Mouse (Mus musculus) T-helper 1 cell (primary cell): Measurements from ENCODE around the gene Cdh23.

Experiments used
- in situ Hi-C: fragments of 300-600 bp; cut with MboI, MseI; formaldehyde crosslinking; loops from one replicate; pipeline ENCODE4 v1.15.1; 2025; ENCODE audit warnings: high pct_unique_total_duplicates

Gene Cdh23

DNA sequence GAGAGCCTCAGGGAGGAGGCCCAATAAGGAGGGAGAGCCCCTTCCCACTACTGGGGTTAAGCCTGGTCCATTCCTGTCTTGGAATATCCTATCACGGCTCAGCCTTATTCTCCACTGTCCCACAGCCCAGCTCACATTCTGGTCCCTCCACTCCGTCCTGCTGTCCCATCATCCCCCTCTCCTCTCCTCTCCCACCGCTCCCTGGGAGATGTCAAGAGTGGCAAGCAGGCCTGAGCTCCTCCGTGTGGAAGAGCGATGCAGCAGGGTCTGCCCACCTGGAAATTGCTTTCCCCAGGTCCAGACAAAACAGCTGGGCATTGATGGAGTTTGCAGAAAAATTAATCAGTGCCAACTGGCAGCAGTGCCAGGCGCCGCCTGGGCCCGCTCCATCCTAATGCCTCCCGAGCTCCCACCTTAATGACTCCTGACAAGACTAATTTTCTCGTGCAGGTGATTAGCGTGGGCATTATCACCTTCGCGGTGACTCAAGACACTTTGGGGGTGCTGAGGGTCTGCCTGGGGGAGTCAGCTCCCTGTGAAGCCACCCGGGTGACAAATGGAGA, 52.1 kb downstream of the Cdh23 start:
- in situ Hi-C loops: no loop called here

DNA sequence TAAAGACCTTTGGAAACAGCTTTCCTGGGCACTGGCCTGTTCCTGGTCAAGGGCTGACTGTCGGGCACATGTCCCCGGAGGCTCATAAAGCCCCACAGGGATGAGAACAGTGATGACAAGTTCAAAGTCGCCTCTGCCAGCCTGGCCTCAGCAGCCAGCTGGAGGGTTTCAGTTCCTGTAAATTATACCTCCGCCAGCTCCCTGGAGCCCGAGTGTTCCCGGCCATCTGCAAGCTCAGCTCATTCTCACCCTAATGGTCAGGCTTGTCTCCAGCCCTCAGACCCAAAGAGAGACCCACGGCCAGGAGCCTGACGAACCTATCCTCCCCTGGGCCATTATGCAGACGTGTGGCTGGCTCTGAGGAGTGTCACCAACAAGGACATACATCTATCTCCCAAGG, 57.0 kb downstream of the Cdh23 start:
- in situ Hi-C loops: loop anchor here (5.0 kb wide), 1 partner anchor 703 kb away; no protein-coding TSS in a partner anchor

DNA sequence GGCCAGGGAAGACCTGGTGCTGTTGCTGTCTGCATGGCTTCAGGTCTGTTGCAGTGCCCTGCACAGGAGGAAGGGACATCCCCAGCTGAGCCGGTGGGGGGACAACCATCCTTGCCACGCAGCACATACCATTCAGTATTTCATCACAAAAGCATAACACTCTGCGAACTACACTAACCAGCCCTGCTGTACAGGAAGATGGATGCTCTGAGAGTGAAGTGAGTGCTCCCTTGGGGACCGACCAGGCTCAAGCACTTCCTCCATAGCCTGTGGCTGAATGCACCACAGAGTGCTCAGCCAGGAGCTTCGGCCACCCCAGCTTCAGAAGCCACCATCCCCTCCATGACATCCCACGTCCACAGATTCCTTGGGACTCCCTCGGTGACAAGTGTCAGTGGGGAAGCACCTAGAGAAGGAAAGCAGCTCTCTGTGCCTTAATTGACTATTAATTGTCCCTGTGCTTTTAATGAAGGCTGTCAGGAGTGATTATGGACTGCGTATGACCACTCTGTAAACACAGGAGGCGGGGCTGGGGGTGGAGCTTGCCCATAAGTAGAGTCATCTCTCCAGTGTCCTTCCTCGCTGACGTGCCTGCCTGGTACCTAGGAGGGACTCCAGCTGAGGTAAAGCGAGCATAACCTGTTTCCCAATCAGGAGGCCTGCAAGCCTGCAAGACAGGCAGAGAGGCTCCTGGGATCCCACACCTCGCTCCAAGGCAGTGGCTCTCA, 60.6 kb downstream of the Cdh23 start:
- in situ Hi-C loops: loop anchor here (5.0 kb wide), 1 partner anchor 707 kb away; no protein-coding TSS in a partner anchor

DNA sequence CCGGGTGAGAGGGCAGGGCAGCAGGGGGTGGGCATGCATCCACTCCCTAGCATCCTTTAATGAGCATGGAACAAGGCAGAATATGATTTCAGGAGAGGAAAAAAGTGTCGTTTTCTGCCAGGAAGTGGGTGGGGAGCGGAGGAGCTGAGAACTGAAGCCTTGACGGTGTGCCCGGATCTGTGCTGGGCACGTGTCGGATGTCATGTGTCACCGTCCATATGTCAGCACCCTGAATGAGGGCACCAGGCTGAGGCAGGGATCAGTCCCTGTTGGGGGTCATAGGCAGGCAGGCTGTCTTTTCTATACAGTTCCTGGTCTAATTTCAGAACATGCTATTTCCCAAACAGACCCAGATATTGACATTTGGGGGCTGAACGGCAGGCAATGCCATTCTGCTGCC, 61.9 kb downstream of the Cdh23 start:
- in situ Hi-C loops: no loop called here

DNA sequence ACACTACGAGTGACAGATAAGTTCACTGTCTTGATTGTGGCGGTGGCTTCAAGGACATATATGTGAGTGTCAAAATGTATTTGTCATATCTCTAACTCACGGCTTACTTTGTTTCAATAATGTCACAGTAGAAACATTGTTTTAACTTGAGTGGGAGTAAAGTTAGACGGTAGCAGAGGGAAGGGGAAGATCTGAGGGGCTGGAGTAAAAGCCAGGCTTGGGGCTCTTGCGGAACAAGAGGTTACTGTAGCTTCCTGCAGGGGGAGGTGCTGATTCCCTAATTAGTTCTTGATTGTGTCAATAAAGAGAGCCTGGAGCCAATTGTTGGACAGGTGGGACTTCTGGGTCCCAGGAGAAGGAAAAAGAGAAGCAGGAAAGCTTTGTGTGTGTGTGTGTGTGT, 70.2 kb downstream of the Cdh23 start:
- in situ Hi-C loops: no loop called here

DNA sequence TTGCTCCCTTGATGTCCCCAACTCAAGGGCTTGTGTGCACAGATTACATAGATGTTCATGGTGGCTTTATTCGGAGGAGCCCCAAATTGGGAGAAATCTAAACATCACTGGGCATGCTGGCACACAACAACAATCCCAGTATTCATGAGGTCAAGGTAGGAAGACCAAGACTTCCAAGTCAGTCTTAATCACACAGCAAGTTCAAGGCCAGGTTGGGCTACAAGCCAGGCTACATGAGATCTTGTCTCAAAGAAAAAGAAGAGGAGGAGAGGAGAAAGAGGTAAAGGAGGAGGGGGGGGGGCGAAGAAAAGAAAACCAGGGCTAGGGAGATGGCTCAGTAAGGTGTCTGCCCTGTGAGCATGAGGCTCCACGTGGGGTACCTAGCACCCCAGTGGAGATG, 70.8 kb downstream of the Cdh23 start:
- in situ Hi-C loops: no loop called here

DNA sequence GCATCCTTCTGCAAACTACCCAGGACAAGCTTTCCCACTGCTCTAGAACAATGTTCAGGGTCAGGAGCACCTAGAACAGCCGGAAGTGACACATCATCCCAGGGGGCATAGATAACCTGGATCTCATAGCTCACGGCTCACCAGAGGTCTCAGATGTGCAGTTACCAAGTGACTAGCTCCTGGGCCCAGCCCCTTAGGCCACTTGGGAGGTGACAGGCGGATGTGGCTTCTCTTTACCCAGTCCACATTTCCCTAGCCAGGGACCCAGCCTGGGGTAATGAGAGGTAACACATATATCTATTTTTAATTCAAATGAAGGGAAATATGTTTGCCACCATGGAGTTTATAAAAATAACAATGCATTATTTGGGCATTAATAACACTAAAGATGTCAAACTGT, 71.3 kb downstream of the Cdh23 start:
- in situ Hi-C loops: loop anchor here (25.0 kb wide), 1 partner anchor 313 kb away; no protein-coding TSS in a partner anchor

DNA sequence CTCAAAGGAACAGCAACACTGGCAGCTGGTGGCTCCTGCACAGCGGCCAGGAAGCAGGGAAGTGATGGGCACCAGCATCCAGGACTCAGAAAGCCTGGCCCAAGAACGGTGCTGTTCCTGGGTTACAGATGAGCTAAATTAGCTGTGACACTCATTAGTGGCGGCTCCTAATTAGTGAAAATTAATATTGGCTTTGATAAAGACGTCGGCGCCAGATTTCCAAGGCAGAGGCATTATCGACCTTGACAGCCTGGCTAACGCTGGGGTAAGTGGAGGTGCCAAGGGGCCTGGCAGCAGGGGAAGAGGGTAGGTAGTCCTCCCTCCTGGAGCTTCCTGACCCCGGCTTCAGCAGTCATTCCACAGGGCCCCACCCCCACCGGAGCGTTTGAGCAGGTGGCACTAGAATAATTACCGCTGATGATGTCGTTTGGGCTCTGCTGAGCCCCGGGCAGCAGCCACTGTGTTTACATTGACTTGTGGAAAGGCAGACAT, 72.0 kb downstream of the Cdh23 start:
- in situ Hi-C loops: loop anchor here (25.0 kb wide), 1 partner anchor 312 kb away; no protein-coding TSS in a partner anchor

DNA sequence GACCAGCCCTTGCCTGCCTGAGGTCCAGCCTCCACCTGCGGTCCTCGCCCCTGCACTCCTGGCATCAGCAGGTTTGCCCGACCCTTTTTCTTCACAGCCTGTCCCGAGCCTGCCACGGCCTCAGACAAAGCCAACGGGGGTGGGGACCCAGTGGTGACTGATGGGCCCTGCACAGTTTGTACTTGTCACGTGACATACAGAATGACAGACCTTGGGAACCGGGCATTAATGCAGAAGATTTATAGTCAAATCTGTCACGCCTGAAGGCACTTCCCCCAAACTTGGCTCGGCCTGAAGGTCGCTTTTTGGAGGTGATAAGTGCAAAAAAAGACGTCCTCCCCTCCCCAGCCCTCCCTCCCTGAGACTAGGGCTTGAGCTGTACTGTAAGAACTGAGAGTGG, 73.5 kb downstream of the Cdh23 start:
- in situ Hi-C loops: loop anchor here (25.0 kb wide), 1 partner anchor 311 kb away; no protein-coding TSS in a partner anchor

DNA sequence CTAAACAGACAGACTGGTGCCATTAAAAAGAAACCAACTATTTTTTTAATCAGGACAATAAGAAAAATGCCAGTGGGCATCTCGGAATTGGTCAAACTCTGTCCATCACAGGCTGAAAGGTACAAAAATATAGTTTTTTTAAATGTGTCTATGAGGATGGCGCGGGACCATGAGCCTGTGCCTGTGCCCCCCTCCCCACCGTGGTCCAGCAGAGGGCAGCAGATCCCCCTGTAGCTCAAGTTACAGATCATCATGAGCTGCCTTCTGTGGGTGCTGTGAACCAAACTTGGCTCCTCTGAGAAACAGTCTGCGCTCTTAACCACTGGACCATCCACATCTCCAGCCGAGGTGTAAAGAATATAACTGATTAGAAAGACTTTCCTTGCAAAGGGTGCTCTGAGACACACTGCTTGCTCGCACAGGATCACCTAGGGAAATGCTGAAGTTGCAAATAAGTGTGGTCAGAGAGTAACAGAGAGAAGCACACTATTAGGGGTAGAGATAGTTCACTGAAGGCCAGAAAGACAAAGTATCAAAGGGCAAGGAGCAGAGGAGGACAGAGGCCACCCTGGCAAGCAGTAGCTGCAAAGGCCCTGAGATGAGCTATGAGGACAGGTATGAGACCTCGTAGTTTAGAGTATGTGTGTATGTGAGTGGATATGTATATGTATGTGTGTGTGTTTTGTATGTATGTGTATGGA, 74.7 kb downstream of the Cdh23 start:
- in situ Hi-C loops: loop anchor here (25.0 kb wide), 1 partner anchor 309 kb away; no protein-coding TSS in a partner anchor

DNA sequence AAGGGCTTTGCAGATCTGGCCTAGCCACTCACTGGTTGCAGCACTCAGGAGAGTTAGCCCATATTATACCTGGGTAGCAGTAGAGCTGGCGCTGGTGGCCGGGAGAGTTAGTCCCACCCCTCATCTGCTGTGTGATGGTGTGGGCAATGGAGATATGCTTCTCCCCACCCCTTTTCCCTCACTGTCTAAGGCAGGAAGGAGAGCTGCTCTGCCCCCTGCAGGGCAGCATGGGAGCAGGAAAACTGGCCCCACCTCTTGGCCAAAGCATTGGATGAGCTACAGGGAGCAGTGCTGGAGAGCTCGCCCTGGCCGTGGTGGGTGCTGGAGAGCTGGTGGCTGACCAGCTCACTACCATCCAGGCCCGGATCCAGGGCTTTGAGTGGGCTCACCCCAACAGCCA, 80.4 kb downstream of the Cdh23 start:
- in situ Hi-C loops: loop anchor here (25.0 kb wide), 1 partner anchor 304 kb away; no protein-coding TSS in a partner anchor

DNA sequence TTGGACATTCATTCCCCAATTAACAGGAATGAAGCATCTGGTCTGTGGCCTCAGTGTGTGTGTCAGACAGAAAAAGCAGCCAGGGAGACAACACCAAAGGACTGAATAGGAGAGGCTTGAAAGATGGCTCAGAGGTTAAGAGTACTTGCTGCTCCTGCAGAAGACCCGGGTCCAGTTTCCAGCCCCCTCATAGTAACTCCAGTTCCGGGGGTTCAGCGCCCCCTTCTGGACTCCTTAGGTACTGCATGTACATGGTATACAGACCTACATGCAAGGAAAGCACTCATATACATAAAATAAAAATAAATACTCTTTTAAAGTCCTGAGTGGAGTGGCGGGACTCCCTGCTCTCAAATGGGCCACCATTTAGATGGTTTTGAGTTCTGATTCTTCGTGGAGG, 83.4 kb downstream of the Cdh23 start:
- in situ Hi-C loops: loop anchor here (25.0 kb wide), 1 partner anchor 301 kb away; no protein-coding TSS in a partner anchor

DNA sequence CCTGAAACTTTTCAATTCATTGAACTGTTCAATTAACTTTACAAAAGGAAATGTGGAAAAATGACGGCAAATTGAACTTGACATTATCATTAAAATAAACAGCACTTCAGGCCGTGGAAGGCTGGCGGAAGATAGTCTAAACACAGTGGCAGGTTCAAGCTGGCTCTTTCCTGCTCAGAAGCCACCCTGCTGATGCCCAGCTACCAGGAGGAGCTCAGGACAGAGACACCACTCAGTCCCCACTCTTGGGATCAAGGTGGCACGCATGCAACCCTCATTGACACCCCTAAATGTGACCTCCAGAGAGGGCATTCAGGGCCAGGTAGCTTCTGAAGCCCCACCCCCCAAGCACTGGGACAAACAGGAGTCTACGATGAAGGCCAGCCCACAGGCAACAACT, 89.1 kb downstream of the Cdh23 start:
- in situ Hi-C loops: loop anchor here (25.0 kb wide), 1 partner anchor 295 kb away; no protein-coding TSS in a partner anchor

DNA sequence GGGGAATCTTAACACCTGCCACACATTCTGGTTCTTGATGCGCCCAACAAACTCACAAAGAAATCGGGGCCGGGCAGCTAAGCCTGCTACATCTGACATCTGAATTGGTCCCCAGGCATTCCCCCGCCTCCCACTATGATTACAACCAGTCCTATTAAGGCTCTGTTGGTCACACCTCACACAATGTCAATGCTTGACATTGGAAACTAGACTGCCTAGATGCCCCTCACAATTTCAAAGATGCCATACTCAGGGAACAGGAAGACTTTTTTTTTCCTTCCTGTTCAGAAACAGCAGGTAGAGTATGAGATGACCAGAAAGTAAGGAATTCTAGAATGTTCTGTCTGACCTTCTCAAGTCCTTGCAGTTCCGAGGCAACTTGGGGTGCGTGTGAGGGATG, 89.6 kb downstream of the Cdh23 start:
- in situ Hi-C loops: loop anchor here (25.0 kb wide), 1 partner anchor 294 kb away; no protein-coding TSS in a partner anchor

DNA sequence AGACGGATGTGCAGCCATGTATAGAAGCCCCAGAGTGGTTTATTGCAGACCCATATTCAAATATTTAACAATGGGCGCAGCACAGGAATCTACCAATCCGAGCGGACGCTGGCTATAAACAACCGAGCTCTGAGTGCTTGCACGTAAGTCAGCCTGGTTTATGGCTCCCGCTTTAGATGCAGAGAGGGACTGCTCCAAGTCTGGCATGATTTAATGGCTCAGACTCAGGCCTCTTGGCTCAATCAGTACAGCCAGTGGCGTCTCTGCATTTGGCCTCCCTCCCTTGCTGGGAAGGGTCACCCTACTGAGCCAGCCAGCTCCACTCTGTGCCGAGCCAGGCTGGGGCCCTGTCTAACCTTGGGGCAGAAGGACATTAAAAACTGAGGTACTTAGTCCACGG, 94.1 kb downstream of the Cdh23 start:
- in situ Hi-C loops: loop anchor here (25.0 kb wide), 1 partner anchor 290 kb away; no protein-coding TSS in a partner anchor

DNA sequence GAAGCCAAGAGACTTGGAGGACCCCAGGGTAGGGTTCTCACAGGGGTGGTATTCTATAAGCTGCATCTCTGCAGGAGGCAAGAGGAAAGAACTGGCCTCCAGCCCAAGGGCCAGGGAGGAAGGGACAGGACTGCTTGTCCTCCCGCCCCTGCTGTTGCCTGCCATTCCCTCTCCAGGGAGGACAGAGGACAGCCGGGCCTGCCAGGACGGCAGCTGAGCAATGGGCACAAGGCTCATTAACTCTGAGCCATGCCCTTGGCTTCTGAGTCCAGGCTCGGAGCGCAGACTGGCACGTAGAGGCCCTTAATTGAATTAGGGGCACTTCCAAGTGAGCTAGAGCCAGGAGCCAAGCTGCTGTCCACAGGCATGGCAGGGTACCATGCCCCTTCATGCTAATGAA, 101.1 kb downstream of the Cdh23 start:
- in situ Hi-C loops: no loop called here

DNA sequence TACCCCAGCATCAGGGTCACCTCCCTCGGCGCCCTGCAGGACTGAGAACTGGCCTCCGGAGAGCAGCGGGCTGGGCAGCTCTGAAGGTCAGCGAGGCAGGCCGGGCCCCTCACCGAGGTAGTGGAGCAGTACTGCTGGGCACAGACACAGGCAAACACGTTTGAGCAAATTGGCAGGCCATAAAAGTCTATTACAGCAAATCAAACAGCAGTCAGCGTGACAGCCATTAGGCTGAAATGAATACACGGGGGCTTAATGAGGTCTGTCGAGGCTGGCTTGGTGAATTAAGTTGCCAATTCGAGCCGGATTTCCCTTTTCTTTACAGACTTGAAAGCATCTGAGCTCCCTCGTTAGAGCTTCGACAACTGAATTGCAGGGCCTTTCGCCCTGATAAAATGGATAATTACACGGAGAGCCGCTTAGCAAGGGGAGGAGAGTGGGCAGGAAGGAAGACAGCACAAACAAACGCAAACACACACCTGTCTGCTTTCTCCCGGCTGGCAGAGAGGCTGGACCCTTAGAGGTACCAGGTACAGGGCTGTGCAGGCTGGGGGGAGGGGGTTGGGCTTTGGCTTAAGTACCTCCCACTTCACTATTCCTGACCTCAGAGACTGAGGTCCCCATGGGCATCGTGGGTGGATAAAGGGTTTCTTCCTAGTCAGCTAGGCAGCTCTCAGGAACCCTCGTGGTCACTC, 103.3 kb downstream of the Cdh23 start:
- in situ Hi-C loops: no loop called here

DNA sequence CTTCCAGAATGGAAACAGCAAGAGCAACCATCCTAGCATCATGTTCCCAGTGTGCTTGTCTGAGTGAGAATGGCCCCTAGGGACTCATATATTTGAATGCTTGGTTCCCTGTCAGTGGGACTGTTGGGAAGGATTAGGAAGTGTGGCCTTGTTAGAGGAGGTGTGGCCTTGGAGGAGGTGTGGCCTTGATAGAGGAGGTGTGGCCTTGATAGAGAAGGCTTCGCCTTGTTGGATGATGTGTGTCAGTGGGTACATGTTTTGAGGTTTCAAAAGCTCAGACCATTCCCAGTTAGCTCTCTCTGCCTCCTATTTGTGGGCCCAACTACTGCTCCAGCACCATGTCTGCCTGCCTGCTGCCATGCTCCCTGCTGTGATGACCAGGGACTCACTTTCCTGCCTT, 105.0 kb downstream of the Cdh23 start:
- in situ Hi-C loops: no loop called here

DNA sequence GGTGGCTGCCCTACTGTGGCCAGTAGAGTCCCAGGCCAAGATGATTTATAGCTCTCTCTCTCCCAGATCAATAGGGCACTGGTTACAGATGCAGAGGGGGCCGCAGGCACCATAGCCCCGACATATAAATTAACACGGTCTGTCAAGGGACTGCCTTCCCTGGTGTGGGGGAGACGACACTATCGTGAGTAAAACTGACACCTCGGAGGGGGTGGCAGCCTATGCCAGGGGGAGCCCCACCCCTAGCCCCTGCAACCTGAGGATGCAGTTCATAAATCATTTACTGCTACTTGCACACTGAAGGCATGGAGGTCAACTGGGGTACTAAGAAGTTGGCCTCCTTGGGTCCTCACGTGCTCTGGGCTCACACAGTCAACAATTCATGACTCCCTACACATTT, 106.0 kb downstream of the Cdh23 start:
- in situ Hi-C loops: no loop called here

DNA sequence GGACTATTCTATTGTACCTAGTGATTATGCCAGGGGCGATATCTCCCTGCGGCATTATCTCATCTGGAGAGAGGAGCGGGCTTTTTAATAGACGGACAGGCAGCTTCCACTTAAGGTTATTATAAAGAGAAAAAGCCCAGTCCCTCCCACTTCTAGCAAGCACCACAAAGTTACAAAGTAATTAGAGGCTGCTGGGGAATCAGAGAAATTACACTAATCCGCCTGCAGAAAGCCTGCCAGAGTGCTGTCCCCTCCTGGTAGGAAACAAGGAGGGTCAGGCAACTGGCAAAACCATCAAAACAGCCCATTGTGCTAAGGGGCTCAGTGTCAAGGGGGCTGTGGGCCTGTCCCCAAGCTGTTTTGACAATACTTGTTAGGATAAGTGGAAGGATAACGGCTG, 110.6 kb downstream of the Cdh23 start:
- in situ Hi-C loops: no loop called here

DNA sequence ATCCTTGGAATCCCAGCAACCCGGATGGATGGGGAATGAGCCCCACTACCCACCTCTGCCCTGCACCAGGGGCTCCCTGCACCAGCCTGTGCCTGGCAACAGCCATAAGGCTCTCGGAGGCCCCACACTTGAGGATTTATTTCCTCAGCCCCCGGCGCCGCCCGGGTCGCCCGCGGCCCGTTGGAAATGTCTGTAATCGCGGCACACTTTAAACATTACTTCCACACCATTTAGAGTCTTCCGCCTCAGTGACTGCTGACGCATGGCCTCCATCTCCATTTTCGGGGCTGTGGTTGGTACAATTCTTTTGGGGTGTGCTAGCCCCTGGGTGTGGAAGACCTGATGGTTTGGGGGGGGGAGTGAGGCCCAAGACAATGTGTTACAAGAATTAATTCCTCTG, 113.3 kb downstream of the Cdh23 start:
- in situ Hi-C loops: no loop called here

DNA sequence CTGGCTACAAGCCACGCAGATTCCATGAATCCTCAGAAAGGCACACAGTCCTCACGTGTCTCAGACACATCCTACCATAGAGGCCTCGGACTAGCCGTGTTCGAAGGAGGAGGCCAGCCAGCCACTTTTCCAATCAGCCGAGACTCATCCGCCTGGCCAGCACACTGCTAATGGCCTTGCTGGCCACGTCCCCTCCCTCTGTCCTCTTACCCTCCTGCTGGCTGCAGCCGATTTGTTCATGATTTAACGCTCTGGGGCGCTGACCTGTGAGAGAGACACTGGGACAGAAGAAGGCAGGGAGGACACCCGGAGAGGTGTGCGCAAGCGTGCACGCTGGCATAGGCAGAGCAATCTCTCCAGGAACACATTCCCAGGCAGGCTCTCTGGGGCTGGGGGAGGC, 115.6 kb downstream of the Cdh23 start:
- in situ Hi-C loops: no loop called here
